Mouse (Mus musculus) lung, postnatal 25 days (tissue): ENCODE data around the gene Eed.

Experiments
- DNase-seq: peaks from one replicate; pipeline ENCODE4 v3.0.0; 2022; ENCODE audit warnings: low spot score

Gene Eed

GRCm38 (mm10) chr7:89981557-89981956 is 774 bp upstream of the Eed start:
- no peak for DNase-seq

GRCm38 (mm10) chr7:89980133-89980484 is 674 bp downstream of the Eed start:
- no peak for DNase-seq

DNA sequence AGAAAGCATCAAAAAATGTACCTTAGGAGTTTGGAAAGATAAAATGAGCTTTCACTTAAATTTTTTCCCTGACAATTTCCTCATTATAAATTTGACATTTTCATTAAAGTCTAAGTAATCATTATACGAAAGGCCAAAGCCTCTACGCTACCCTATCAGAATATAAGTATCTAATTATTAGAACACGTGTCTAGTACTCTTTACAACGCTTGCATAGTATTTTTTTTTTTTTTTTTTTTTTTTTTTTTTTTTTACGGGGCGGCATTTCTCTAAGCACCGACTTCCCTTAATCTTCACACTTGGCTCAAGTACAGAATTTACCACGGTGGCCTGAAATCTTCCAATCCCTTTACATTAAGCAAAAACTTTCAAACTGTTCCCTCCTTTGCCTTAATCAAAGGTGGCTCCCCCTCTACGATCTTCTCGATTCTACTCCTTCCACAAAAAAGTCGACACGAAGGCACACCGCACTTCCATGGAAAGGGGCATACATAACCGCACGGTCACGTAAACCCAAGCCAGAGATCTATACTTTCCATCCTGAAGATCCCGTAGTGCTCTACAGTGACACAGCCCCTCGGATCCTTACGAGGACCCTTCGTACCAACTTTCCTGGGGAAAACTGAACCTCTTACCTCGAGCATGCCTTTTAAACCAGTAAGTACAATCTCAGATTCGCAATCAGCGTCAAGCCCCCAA is 1.2 kb downstream of the Eed start:
- DNase-seq: no peak

GRCm38 (mm10) chr7:89976796-89977195 is 4.0 kb downstream of the Eed start:
- no peak for DNase-seq

- no peak for DNase-seq
Measured at GRCm38 (mm10) chr7:89975571-89975970, 5.2 kb downstream of the Eed start.

- no peak for DNase-seq
Measured at GRCm38 (mm10) chr7:89967235-89967634, 13.5 kb downstream of the Eed start.

GRCm38 (mm10) chr7:89966771-89967170 is 14.0 kb downstream of the Eed start:
- no peak for DNase-seq

GRCm38 (mm10) chr7:89963135-89963534 is 17.6 kb downstream of the Eed start:
- no peak for DNase-seq

- DNase-seq: no peak
Measured at GRCm38 (mm10) chr7:89957300-89957699, 23.5 kb downstream of the Eed start.

- DNase-seq: no peak
Measured at GRCm38 (mm10) chr7:89954261-89954660, 26.5 kb downstream of the Eed start.

DNA sequence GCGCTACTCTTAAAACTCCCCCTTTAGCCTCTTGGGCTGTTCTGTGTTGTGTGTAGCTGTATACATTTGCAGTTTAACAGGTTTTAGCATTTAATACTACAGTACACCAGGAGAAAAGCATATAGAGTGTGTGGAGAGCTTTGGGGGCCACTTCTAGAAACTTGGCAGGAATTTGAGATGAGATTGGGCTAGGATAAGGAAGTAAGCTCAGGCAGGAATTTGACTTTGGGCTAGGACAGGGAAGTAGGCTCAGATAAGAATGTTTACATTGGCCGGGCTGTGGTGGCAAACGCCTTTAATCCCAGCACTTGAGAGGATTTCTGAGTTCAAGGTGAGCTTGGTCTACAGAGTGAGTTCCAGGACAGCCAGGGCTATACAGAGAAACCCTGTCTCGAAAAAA is 31.4 kb downstream of the Eed start:
- no peak for DNase-seq

GRCm38 (mm10) chr7:89948026-89948425 is 32.8 kb downstream of the Eed start:
- DNase-seq: peak; percentile 29

DNA sequence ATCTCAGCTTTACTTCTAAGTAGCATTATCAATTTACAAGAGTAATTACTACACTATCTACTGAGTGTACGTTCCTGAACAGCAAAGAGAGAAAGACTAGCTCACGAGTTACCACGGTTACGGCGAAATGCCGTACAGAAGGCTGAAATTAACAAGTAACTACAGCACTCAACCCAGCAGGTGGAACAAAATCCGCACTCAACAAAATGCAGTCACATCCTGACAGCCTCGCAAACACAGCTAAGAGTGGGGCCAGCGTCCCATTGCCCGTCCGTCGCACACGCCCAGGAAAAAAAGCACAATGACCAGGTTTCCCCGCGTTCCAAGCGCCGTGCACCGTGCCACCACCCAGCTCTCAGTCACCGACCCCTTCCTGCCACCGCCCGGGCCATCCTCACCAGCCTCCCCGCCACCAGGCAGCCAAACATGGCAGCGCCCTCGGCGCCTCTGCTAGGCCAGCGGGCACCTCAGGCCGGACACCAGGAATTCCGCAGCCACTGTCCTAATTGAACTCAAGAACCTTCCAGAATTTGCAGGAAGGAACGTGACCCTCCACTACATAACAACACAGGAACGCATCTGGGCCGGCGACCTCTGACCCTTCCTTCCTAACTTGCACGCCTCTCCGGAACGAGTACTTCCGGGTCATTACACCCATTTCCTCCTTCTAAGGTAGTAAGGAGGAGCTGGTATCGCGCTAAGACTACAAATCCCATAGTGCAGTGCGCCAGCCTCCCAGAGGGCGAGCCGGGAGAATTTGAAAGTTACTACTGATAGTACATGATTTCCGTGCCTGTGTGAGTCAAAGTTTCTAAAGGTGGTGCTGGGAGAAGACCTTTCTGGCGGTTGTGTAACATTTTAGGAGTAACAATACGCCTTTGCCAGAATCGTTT is 40.0 kb downstream of the Eed start, which contains the start of gene Hikeshi:
Gene Hikeshi, minus strand, starts transcription at position 634 of the 893 bp plus-strand sequence.
- DNase-seq: peak; percentile 99

GRCm38 (mm10) chr7:89939497-89940353 is 41.1 kb downstream of the Eed start:
- no peak for DNase-seq

- no peak for DNase-seq
Measured at GRCm38 (mm10) chr7:89923441-89924180, 57.2 kb downstream of the Eed start.

DNA sequence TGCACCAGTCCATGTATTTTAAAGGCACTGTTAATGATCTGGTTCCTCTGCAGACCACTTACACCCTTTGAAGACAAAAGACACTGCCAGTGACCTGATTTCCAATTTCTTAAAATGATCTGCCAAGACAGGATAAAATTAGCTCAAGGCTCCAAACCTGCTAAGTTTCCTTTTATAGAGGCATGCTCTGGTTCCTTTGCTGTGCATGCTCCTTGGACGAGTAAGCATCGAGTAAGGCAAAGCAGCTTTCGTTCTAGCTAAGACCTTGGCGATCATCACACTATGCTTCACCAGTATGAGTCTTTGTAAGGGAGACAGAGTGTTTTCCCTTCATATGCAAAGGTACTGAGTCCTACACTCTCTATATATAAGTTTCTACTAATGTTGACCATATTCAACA is 63.0 kb downstream of the Eed start:
- DNase-seq: no peak

GRCm38 (mm10) chr7:89916711-89917110 is 64.1 kb downstream of the Eed start:
- DNase-seq: no peak

GRCm38 (mm10) chr7:89913432-89914158 is 67.2 kb downstream of the Eed start:
- no peak for DNase-seq

DNA sequence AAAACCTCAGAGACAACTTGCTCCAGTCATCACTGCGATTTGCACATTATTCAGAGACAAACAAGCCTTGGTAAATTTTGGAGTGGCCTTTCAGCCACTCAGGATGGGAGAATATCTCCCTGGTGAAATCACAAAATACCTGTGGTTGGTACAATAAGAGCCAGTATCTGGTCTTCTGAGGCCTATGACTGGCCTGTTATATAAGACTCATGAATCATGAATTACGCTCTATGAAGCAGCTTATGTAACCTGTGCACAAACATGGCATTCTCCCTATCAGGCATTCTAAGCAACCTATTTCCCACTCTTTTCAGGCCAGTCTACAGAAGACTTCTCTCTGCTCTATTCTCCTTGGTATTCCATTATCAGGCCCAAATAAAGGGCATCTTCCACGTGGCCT is 68.4 kb downstream of the Eed start:
- no peak for DNase-seq

DNA sequence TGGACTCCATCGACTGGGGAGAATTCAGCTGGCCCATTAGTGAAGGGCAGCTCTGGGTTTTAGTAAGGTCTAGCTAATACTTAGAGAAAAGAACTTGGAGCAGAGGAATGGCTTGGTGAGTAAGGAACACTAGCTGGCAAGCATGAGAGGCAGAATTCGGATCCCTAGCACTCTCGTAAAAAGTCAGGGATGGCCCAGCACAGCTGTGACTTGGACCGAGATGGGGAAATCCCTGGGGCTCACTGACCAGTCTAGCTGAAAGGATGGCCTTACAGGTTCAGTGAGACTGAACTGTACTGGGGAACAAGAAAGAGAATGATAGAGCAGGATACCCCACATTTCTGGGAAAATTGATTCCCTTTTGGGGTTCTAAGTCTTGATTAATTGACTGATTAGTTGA is 71.1 kb downstream of the Eed start:
- DNase-seq: no peak
